Mouse (Mus musculus) kidney, adult 2 months (tissue): ENCODE measurements around the gene Slc4a3.

Source experiments
- CTCF ChIP-seq: fragments of 200-500 bp; conservative IDR thresholded peaks from 2 replicates; pipeline ENCODE4 v1.5.1; 2011; ENCODE audit warnings: low read depth, mild to moderate bottlenecking, control low read depth, low read length, moderate library complexity, mixed read lengths; ENCODE audit not compliant: insufficient read depth, insufficient read length
- POLR2A ChIP-seq: fragments of 200-500 bp; IDR thresholded peaks from one replicate; pipeline ENCODE4 v1.6.1; 2011; ENCODE audit warnings: low read depth, low read length, control low read depth

DNA sequence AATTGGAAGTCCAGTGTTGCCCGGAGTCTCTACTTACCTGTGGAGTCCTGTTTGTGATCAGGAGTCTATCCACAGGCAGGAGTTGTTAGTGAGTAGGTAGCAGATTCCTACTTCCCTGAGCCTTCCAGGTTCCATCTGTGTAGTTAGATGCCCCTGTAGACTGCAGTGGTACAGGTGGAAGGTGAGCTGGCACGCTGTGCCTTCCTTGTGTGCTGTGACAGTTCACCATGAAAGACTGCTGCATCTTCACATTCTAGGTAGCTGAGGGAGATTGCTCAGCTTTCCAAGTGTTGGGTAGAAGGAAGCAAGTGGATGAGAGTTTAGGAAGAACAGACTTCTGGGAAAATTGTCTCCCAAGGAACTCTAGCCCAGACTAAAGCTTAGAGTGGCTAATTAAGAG, 18.0 kb downstream of the Slc4a3 start:
- TF ChIP-seq CTCF (no peak), POLR2A (no peak)
